ENCODE assay signal across 9 mouse cellular contexts in the genomic region with DNA sequence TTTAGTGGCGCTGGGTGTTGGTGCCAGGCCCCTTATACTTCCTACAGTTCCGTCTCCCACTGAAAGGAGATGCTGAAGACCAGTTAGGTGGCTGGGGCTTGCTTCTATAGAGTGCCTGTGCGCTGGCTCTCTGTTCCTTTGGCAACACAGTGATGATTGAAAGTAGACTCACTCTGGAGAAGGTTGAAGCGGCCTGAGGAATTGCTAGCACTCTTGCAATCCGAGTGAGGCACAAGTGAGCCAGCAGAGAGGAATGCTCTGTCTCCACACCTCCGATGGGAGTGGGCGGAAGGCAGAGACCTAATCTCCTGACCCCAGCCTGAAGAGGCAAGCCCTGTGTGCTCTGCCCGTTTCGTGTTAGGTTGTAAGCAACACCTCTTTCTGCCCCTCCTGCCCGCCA. TPM values are rescaled to one million over a fixed set of nuclear protein-coding genes. Genes with fewer than 3 reads are reported as not detected.
DNase-seq lines count a peak whose midpoint lies in the region; ATAC-seq and TF ChIP-seq lines count a peak whose summit lies in the region.
"Had no signal": no experiment of that assay in that cellular context is flagged by ENCODE, and none has a peak within 500 bp of the region (broad histone marks: within the 10 kb centered on the region; RNA-seq: fewer than 3 reads in every experiment).

No protein-coding gene starts in this region.

- ATAC-seq in liver, embryonic 15.5 days (ENCODE audit: insufficient read depth): no peak

- 17% methylated on average over 10 of the region's 10 CpGs for WGBS in cerebellum, adult 2 months
- 77% methylated on average over 10 of the region's 10 CpGs for WGBS in liver, adult 2 months
- WGBS in liver, embryonic 15.5 days (ENCODE audit: insufficient replicate concordance): 55% methylated on average over 10 of the region's 10 CpGs

- peaks cover 15% of the 10 kb centered on the region for H3K4me1 ChIP-seq in cerebellum, adult 2 months (ENCODE audit: control insufficient read depth, insufficient read depth, low read length)
- H3K4me1 ChIP-seq in liver, adult 2 months (ENCODE audit: control insufficient read depth, insufficient read depth, low read length): no peaks in the 10 kb centered on the region
- H3K4me1 ChIP-seq in liver, embryonic 15.5 days (replicated peaks): peaks cover 40% of the 10 kb centered on the region

- no peak for TF ChIP-seq CTCF in cerebellum, adult 2 months (IDR thresholded peaks at IDR 0.05; ENCODE audit: borderline replicate concordance, insufficient read depth, low read depth, low read length)
- no peak for TF ChIP-seq CTCF in liver, adult 2 months (IDR thresholded peaks at IDR 0.05; ENCODE audit: low read depth, low read length)

- no peak; the same call in 1 of the 2 replicates for TF ChIP-seq POLR2A in cerebellum, adult 2 months (IDR thresholded peaks at IDR 0.05; ENCODE audit: borderline replicate concordance, insufficient read depth, low read length)
- no peak for TF ChIP-seq POLR2A in liver, adult 2 months (IDR thresholded peaks at IDR 0.05; ENCODE audit: extremely low read depth, insufficient read depth, low read length)

- DNase-seq in cerebellum, adult 2 months: peak; percentile 64 to 69
- DNase-seq in cerebellum, postnatal 4 days (ENCODE audit: low spot score in 2 of 2): no peak
- no peak for DNase-seq in liver, adult 2 months (ENCODE audit: extremely low read depth, low read depth, low spot score)
- DNase-seq in liver: no peak
- DNase-seq in cerebellum, adult 9-10 months: peak; percentile 64
- DNase-seq in layer of hippocampus, postnatal 10 days (ENCODE audit: low spot score in 2 of 2): no peak
- DNase-seq in gastrocnemius, postnatal 4 days (ENCODE audit: low spot score in 2 of 2): no peak

- peak overlapping the region; percentile 71 for H3K4me3 ChIP-seq in cerebellum, adult 2 months (replicated peaks; ENCODE audit: insufficient read depth, low read depth, low read length)
- H3K4me3 ChIP-seq in liver, adult 2 months (ENCODE audit: insufficient read depth, low read depth, low read length): no peak overlapping the region
- no peak overlapping the region for H3K4me3 ChIP-seq in liver, embryonic 15.5 days (replicated peaks)

- H3K9me3 ChIP-seq in liver, embryonic 15.5 days (replicated peaks): no peaks in the 10 kb centered on the region

- no peaks in the 10 kb centered on the region for H3K27me3 ChIP-seq in cerebellum, adult 2 months (ENCODE audit: control insufficient read depth, insufficient read depth, low read length)
- no peaks in the 10 kb centered on the region for H3K27me3 ChIP-seq in liver, adult 2 months (ENCODE audit: control insufficient read depth, insufficient read depth, low read length)
- peaks cover 64% of the 10 kb centered on the region for H3K27me3 ChIP-seq in liver, embryonic 15.5 days

- no peaks in the 10 kb centered on the region for H3K79me2 ChIP-seq in liver, adult 2 months (ENCODE audit: control insufficient read depth, insufficient read depth, low read length)

- H3K4me2 ChIP-seq in liver, embryonic 15.5 days: 0 out of 2 replicates have a peak overlapping the region, but pooled peaks have one; percentile 87

- 0 out of 2 replicates have a peak overlapping the region, but pooled peaks have one; percentile 15 for H3K9ac ChIP-seq in liver, adult 2 months (ENCODE audit: low read depth, low read length)
- no peak overlapping the region for H3K9ac ChIP-seq in liver, embryonic 15.5 days

- H3K27ac ChIP-seq in cerebellum, adult 2 months (ENCODE audit: insufficient read depth, low read length): peak overlapping the region; percentile 79
- no peak overlapping the region for H3K27ac ChIP-seq in liver, adult 2 months (replicated peaks; ENCODE audit: insufficient read depth, low read depth, low read length)
- H3K27ac ChIP-seq in liver, embryonic 15.5 days (replicated peaks): no peak overlapping the region

- H3K36me3 ChIP-seq in liver, adult 2 months (ENCODE audit: control insufficient read depth, insufficient read depth, low read length): no peaks in the 10 kb centered on the region
- no peaks in the 10 kb centered on the region for H3K36me3 ChIP-seq in liver, embryonic 15.5 days (replicated peaks)

RNA-seq across cellular contexts. Expression of gene Dusp5, which starts 2.5 kb away (rescaled TPM):
- 80.4 and 87.9 TPM in 2 replicates for polyA plus RNA-seq in cerebellum, adult 2 months (2012; rRNA removed)
- 0.18 and 1.1 TPM in 2 replicates for total RNA-seq in liver, adult 2 months (2014; rRNA removed)
- 0.44 and 1.2 TPM in 2 replicates for polyA plus RNA-seq in liver, adult 2 months (2012; rRNA removed)
- 2.0 and 2.4 TPM in 2 replicates for polyA plus RNA-seq in liver, embryonic 15.5 days (2015; fragmentation: Nextera tagmentation; extraction: Ambion mirVana)
- total RNA-seq in layer of hippocampus, postnatal 10 days (2021): 10 to 100 TPM in 1 of 2 experiments, 1 to 10 TPM in 1; 9.3 to 10.1 TPM
- 1 to 10 TPM; 1.2 to 1.4 TPM for total RNA-seq in gastrocnemius, postnatal 4 days (2021)

RNA-seq across cellular contexts. Expression of gene Nutf2-ps1, which starts 57.5 kb away (rescaled TPM):
- 17.0 and 17.3 TPM in 2 replicates for polyA plus RNA-seq in cerebellum, adult 2 months (2012; rRNA removed)
- total RNA-seq in liver, adult 2 months (2014; rRNA removed): 21.3 and 32.6 TPM in 2 replicates
- 42.4 and 50.1 TPM in 2 replicates for polyA plus RNA-seq in liver, adult 2 months (2012; rRNA removed)
- polyA plus RNA-seq in liver, embryonic 15.5 days (2015; fragmentation: Nextera tagmentation; extraction: Ambion mirVana): 159 and 171 TPM in 2 replicates
- total RNA-seq in layer of hippocampus, postnatal 10 days (2021): 10 to 100 TPM; 53.4 to 65.1 TPM
- 10 to 100 TPM; 81.5 to 91.3 TPM for total RNA-seq in gastrocnemius, postnatal 4 days (2021)
- total RNA-seq: monocyte, adult 5-6 weeks had no signal

Comparison
In these comparisons a context has a peak if more than half of its experiments do, and no peak if none do; other contexts are left out.
1. DNase-seq: peak in cerebellum, adult 2 months (2 of 2) and cerebellum, adult 9-10 months (single experiment); none in cerebellum, postnatal 4 days (0 of 2), liver, adult 2 months (single experiment), liver (single experiment), layer of hippocampus, postnatal 10 days (0 of 2) and gastrocnemius, postnatal 4 days (0 of 2).